Mouse (Mus musculus) urinary bladder, adult 2 months (tissue): ENCODE data around the gene Osm. TPM values are rescaled to one million over a fixed set of nuclear protein-coding genes. Genes with fewer than 3 reads are reported as not detected.

Experiments used
- DNase-seq: peaks from one replicate; pipeline ENCODE4 v3.0.0; 2022; ENCODE audit warnings: low spot score
- polyA plus RNA-seq: library from polyadenylated mRNA; depleted of rRNA; stranded (reverse); fragments of >200 nt; gene quantifications from 2 replicates; pipeline ENCODE4 v1.2.3, GENCODE M21; 2012

The Osm gene
- polyA plus RNA-seq, 1 experiment, result 0.39 TPM

DNA sequence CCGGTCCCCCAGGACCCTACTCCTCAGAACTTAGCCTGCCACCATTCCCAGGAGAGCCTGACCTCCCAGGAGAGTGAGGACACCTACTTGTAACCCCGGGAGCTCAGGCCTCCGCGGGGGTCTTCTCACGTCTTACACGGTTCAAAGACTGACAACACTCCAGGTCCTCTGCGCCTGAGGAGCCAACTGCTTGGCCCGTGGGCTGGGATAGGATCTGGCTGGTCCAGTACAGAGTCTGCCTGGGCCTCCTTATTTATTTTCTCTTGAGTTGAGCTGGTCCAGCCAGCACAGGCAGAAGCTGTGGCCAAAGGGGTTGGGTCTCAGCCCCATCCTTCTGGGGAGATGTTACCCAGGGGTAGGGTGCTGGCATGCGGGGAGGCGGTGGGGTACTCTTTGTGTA, 21.2 kb upstream of the Osm start:
- no peak for DNase-seq

GRCm38 (mm10) chr11:4216248-4217000, 19.8 kb upstream of the Osm start:
- no peak for DNase-seq

- DNase-seq, result peak; percentile 78
These were observed 18.1 kb upstream of the Osm start, which contains the start of gene Castor1 for GRCm38 (mm10) chr11:4217914-4218629. TSS of gene Castor1 (plus strand) at chr11:4218225.

GRCm38 (mm10) chr11:4218637-4219036, 17.6 kb upstream of the Osm start:
- no peak for DNase-seq

GRCm38 (mm10) chr11:4219317-4219751, 16.9 kb upstream of the Osm start:
- no peak for DNase-seq

DNA sequence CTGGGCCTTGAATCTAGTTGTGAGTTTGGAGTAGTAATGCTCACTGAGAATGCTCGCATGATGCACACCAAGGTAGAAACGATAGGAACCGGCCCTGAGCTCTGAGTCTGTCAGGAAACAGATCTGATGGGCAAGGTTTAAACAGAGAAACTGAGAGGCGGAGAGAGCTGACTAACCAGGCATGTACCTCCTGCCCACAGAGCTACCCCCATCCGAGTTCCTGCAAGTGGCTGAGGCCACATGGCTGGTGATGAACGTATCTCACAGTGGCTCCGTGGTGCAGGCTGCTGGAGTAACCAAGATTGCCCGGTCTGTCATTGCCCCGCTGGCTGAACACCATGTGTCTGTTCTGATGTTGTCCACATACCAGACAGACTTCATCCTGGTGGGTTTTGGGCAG, 16.3 kb upstream of the Osm start:
- DNase-seq, result no peak

GRCm38 (mm10) chr11:4220443-4221400, 15.5 kb upstream of the Osm start:
- peak; percentile 71 for DNase-seq

DNA sequence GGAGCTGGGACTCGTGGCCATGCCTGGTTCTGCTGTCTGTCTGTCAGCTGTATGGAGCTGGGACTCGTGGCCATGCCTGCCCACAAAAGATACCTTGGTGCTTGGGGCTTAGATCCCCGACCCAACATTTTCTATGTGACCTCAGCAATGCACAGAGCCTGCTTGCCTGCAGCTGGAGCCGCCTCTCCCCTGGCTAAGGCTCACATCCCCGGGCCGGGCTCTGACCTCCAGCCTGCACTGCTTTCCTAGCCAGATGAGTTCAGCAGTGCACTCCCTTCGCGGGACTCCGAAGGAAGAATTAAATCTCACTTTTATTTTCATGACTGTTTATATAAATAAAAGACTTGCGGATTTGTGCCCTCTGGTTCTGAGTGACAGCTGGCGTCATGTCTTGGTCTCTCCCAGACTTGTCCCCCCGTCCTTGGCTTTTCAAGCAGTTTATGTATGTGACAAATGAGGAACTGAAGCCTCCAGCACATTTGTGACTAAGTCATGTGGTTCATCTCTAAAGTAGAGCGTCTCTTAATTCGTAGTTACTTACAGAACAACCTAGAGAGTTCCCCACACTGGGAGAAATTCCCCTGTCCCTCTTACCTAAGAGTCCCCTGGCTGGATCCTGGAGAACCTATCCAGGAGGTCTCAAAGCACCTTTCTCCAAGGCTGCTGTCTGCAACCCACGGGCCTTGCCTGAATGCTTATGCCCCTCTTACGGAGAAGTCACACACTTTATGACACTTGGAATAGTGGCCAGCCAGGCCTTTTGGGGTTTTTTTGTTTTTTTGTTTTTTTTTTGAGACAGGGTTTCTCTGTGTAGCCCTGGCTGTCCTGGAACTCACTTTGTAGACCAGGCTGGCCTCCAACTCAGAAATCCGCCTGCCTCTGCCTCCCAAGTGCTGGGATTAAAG, 13.9 kb upstream of the Osm start:
- no peak for DNase-seq

DNA sequence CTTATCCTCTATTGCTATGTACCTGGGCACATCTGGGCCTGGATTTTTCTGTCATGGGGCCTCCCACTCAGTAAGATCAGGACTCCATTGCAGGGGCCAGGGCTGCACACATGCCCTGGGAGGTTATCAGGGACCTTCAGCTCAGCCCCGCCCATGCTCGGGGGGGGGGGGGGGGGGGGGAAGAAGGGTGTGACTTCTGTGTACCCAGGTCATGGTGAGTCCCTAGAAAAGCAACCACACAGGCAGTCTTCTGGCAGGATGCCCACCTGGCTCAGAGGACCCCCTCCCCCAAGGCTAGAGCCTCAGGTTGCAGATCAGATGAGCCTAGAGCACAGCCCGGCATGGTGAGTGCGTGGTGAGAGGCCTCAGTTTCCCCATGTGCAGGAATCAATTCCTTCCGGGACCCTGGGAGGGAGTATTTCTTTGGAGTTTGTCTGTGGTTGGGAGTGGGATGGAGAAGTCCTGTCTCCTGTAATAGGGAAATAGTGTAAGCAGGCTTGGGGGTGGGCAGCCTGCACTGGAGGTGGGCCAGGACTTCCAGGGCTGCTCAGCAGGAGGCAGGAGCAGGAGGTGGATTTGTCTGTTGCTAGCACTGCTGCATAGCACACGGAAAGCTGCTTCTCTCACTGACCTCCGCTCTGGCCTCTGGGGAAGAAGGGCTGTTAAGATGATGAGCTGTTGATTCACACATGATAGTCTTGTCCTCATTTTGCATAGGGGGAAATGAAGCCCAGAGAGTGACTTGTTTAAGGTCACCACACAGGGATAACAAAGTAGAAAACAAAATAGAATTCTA, 12.6 kb upstream of the Osm start:
- no peak for DNase-seq

DNA sequence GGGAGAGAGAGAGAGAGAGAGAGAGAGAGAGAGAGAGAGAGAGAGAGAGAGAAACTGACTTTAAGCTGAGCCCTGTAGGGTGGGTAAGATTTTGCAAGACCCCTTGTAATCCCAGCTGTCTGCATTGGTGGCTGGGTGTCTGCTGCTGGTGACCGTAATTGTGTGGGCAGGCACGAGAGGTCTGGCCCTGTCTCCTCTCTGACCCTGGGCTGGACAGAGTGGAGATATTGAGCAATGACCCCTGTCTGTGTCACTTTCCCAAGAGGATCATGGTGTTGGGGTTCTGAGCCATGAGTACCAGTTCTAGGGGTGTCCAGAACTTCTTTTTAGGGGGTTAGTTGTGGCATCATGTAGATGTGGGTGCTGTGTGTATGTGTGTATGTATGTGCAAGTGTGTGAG, 12.0 kb upstream of the Osm start:
- DNase-seq, result no peak

DNA sequence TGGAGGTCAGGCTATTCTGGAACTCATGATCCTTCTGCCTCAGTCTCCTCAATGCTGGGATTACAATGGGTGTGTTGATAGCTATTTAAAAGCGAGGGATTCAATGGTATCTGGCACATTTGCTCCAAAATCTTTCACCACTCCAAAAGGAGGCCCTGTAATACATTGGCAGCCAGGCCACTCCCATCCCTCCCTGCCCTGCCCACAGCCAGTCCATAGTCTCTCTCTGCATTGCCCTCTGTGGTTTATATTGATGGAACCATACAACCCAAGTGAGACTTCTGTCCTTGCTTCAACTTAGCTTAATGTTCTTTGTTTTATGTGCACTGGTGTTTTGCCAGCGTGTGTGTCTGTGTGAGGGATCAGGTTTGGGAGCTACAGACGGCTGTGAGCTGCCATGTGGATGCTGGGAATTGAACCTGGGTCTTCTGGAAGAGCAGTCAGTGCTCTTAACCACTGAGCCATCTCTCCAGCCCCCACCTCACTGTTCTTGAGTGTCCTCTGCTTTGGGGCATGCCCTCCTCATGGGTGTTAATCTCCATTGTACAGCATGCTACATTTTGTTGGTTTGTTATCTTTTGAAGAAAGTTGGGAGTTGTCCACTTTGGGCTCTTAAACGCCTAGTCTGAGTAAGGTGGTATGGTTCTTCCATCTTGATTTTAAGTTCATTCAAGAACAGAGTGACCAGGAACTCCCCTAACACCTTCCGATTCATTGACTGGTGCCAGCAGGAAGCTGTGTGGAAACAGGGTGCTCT, 9.5 kb upstream of the Osm start:
- DNase-seq, result no peak

GRCm38 (mm10) chr11:4228463-4228862, 7.8 kb upstream of the Osm start:
- DNase-seq, result no peak

DNA sequence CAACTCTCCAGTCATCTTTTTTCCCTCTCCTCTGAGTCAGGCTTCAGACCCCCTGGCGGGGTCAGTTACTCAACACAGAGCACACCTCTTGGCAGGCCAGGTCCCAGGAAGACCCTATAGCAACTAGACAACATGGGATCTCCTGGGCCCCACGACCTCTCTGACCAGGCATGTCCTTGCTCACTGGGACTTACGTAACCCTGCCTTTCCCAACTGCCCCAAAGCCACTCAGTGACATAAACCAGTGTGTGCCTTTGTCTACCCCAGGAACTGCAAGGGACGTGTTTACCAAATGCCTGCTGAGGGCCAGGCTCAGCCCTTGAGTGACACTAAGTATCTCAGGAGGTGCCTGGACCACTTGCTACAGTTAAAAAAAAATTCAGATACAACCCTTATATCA, 6.4 kb upstream of the Osm start:
- no peak for DNase-seq

- DNase-seq, result no peak
These were observed 4.8 kb upstream of the Osm start for GRCm38 (mm10) chr11:4231435-4231834.

- no peak for DNase-seq
These were observed 3.6 kb upstream of the Osm start for GRCm38 (mm10) chr11:4232644-4233043.

GRCm38 (mm10) chr11:4235052-4235655, 1.1 kb upstream of the Osm start:
- no peak for DNase-seq

- no peak for DNase-seq
These were observed 387 bp downstream of the Osm start for GRCm38 (mm10) chr11:4236546-4237067.

DNA sequence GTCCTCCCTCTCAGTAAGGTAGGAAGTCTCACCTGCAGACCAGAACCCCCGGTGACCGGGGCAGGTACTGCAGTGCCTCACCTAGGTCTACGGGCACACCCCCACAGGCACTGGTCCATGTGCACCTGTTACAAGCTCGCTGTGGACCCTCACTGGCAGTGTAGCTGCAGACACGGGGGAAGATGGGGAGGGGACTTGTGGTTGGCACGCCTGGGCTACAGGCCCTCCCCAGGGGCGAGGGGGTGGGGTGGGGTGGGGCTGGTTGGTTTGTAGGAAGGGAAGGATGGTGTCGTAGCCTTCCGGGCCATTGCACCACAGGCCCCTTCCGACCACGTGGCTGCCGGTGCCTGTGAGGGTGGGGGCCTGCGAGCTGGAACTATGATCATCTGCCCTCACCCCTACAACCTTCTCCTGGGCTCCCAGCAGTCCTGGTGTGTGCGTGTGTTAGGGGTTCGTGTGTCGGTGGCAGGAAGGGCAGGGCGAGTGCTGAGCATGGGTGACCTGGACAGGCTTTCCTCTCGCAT, 1.2 kb downstream of the Osm start:
- DNase-seq, result peak; percentile 18

DNA sequence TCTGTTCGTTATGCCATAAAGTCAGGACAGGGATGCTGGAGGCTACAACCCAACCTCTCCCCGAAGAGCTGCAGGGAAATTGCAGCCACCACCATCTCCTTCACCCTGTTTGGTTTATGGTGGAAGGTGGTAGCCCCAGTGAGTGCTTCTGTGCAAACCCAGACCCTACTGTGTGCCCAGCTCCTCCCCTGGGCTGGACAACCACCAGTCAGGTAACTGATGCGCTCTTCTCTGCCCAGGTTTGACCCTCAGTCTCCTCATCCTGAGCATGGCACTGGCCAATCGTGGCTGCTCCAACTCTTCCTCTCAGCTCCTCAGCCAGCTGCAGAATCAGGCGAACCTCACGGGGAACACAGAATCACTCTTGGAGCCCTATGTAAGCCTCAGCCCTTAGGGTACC, 1.9 kb downstream of the Osm start:
- peak; percentile 13 for DNase-seq
